Mouse (Mus musculus) MEL (cell line): ENCODE measurements at regions not wholly inside any gene's neighbourhood (a gene's known extent, or its start where the extent isn't known, plus 50 kb on each side); places are given as distances from the start of the nearest gene placed in this dataset.
A peak's percentile ranks its signal among the peaks of the same experiment; 100 is the strongest.

ENCODE experiments used
- BHLHE40 ChIP-seq: IDR thresholded peaks from 2 replicates; pipeline ENCODE4 v1.6.1; 2012; ENCODE audit warnings: low read depth, mild to moderate bottlenecking, inconsistent platforms, low read length, improper control_type of control experiment, borderline replicate concordance
- CTCF ChIP-seq, 3 experiments: IDR thresholded peaks in 2 of 3; conservative IDR thresholded peaks in 1 of 3; 2 replicates each; pipeline ENCODE4 v1.5.1; 2011 to 2012; ENCODE audit warnings: low read length in 3 of 3, low read depth in 2 of 3, mild to moderate bottlenecking in 2 of 3, improper control_type of control experiment in 1 of 3, inconsistent platforms in 1 of 3, mixed read lengths in 1 of 3, moderate library complexity in 1 of 3; ENCODE audit not compliant: control insufficient read depth in 1 of 3, insufficient read depth in 1 of 3, poor library complexity in 1 of 3, severe bottlenecking in 1 of 3
- EP300 ChIP-seq, 2 experiments: IDR thresholded peaks; 2 replicates each; pipeline ENCODE4 v1.6.1; 2011; ENCODE audit warnings: improper control_type of control experiment in 2 of 2, low read length in 2 of 2, low read depth in 1 of 2, mild to moderate bottlenecking in 1 of 2
- GABPA ChIP-seq: IDR thresholded peaks from 2 replicates; pipeline ENCODE4 v1.6.1; 2012; ENCODE audit warnings: low read depth, mild to moderate bottlenecking, inconsistent platforms, low read length, improper control_type of control experiment, moderate library complexity
- POLR2A ChIP-seq, 2 experiments: IDR thresholded peaks; 2 replicates each; pipeline ENCODE4 v1.6.1; 2011 to 2012; ENCODE audit warnings: low read length in 2 of 2, mild to moderate bottlenecking in 2 of 2, control low read depth in 1 of 2, improper control_type of control experiment in 1 of 2, low read depth in 1 of 2, moderate library complexity in 1 of 2; ENCODE audit not compliant: control insufficient read depth in 1 of 2, insufficient read depth in 1 of 2, poor library complexity in 1 of 2
- POLR2AphosphoS2 ChIP-seq: IDR thresholded peaks from 2 replicates; pipeline ENCODE4 v1.6.1; 2011; ENCODE audit warnings: low read length, improper control_type of control experiment
- POLR2AphosphoS5 ChIP-seq: IDR thresholded peaks from 2 replicates; pipeline ENCODE4 v1.6.1; 2012; ENCODE audit warnings: low read depth, borderline replicate concordance, mild to moderate bottlenecking, inconsistent platforms, low read length, moderate library complexity, mixed read lengths
- RCOR1 ChIP-seq: IDR thresholded peaks from 2 replicates; pipeline ENCODE4 v1.6.1; 2012; ENCODE audit warnings: low read depth, mild to moderate bottlenecking, inconsistent platforms, low read length, improper control_type of control experiment
- TBP ChIP-seq: IDR thresholded peaks from 2 replicates; pipeline ENCODE4 v1.8.0; 2011; ENCODE audit warnings: low read depth, low read length, improper control_type of control experiment
- USF1 ChIP-seq: IDR thresholded peaks from 2 replicates; pipeline ENCODE4 v1.6.1; 2014; ENCODE audit warnings: low read depth, mild to moderate bottlenecking, inconsistent platforms, low read length, improper control_type of control experiment, moderate library complexity
- ZC3H11A ChIP-seq: IDR thresholded peaks from 2 replicates; pipeline ENCODE4 v1.6.1; 2012; ENCODE audit warnings: low read depth, mild to moderate bottlenecking, inconsistent platforms, low read length, improper control_type of control experiment
- ZMIZ1 ChIP-seq: IDR thresholded peaks from 2 replicates; pipeline ENCODE4 v1.6.1; 2012; ENCODE audit warnings: low read depth, mild to moderate bottlenecking, inconsistent platforms, low read length, improper control_type of control experiment, moderate library complexity

DNA sequence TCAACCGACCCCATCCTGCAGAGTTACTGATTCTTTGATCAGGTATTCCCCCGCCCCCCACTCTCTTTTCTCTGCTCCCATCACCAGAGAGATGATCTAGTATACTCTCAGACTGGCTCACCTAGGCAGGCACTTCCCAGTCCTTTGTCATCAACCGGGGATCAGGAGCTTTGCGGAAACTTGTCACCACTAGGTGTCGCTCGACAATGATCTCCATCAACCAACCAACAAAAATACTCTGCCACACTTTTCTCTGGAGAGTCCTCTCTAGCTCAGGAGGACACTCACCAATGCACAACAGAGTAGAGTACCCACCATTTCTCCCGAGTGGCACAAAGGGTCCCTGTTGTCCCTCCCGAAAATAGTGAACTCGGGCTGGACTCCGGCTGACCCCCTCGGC is 591.3 kb upstream of the Dsel start:
- TF ChIP-seq BHLHE40 (no peak), RCOR1 (no peak), ZC3H11A (peak; percentile 26; the same call in 1 of the 2 replicates), EP300 (IDR thresholded peaks at IDR 0.05; ENCODE audit: low read depth in 1 of 2, low read length in 2 of 2) (no peak), POLR2AphosphoS2 (no peak), ZMIZ1 (no peak), POLR2AphosphoS5 (no peak), POLR2A (IDR thresholded peaks at IDR 0.05; ENCODE audit: control insufficient read depth in 1 of 2, insufficient read depth in 1 of 2, low read depth in 1 of 2, low read length in 2 of 2, poor library complexity in 1 of 2) (no peak), USF1 (no peak), GABPA (no peak), CTCF (IDR thresholded peaks at IDR 0.05 in 2 of 3, conservative IDR thresholded peaks at IDR 0.05 in 1 of 3; ENCODE audit: control insufficient read depth in 1 of 3, insufficient read depth in 1 of 3, low read depth in 2 of 3, low read length in 3 of 3, poor library complexity in 1 of 3, severe bottlenecking in 1 of 3) (peak; percentile 29 to 67 (median 66); a peak in 4 of 6 replicates), TBP (no peak)
